Mouse (Mus musculus): Measurements from ENCODE around the gene Mc3r. TPM values are rescaled to one million over a fixed set of nuclear protein-coding genes. Genes with fewer than 3 reads are reported as not detected.

Mc3r gene
- total and polyA plus RNA-seq, 2 experiments from 2014 or later, result 0.53 to 0.86 TPM

DNA sequence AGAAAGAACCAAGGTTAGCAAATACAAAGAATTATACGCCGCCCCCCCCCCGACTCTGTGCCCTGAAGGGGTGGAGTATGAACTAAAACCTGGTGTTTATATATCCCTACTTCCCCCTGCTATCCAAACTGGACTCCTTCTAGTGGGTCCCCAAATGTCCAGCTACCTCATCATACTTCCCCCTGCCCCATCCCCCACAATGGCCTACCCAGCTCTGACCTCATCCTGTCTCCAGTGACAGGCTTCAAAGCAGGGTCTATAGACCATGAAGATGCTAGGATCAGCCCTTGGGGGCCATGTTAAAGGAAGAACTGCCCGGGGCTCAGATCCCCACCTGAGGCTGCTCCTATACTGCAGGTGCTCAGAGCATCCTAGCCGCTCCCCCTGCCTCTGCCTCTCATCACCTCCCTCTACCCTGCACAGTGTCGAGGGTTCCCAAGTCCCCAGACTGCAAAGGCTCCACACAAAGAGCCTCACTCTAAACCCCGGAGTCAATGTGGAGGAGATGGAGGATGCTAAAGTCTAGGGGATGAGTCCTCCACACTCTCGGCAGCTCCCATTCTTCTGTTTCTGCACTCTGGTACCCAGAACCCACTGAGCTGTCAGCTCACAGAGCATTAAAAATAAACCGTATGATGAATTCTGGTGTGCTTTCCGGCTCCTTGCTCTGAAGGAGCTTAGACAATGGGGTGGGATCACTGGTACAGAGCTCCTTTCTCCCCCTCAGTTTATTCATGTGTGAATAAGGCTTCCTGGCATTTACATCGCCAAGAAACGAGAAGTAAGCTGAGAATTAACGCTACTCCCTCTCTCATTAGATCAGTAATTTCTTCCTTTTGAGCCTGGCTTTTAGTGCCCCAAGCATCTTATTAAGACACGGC lies 44.5 kb downstream of the Mc3r start:
- DNase-seq, result peak; percentile 49
- peak; percentile 70 for ATAC-seq
- no peaks in the 10 kb centered on the region for H3K27me3 ChIP-seq (ENCODE audit: insufficient read depth, low read length)
- H3K4me3 ChIP-seq (ENCODE audit: low read depth, low read length), result no peak overlapping the region
- 31% methylated on average over 14 of the region's 14 CpGs for WGBS
- no peak for TF ChIP-seq CTCF (IDR thresholded peaks at IDR 0.05; ENCODE audit: low read depth)
- no peak overlapping the region for H3K4me2 ChIP-seq (ENCODE audit: low read depth)
- no peaks in the 10 kb centered on the region for H3K9me3 ChIP-seq (ENCODE audit: low read length)
- H3K9ac ChIP-seq, result peak overlapping the region; percentile 18; the same call in 1 of the 2 replicates
- peak overlapping the region; percentile 73 for H3K27ac ChIP-seq (ENCODE audit: low read depth, low read length)
- H3K36me3 ChIP-seq (ENCODE audit: insufficient read depth), result no peaks in the 10 kb centered on the region
- no peaks in the 10 kb centered on the region; the same call in 1 of the 2 replicates for H3K4me1 ChIP-seq (ENCODE audit: insufficient read depth)

DNA sequence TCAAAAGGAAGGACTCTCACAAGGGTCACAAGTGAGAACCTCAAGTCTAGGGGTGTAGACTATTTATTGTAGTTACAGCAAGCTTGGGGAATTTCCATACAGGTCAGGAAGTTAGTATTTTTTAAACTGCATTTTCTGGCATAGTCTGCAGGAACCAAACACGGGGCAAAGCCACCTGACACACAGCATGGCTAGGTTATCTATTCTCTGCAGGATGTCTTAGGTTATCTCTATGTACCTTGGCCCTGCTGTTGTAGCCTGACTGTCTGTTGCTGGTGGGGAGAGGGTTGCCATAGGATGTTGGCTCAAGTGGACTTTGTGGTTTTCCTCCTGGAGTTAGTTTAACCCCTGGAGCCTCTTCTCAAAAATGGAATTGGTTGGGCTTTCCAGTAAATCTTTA lies 49.8 kb downstream of the Mc3r start:
- no peak overlapping the region for H3K4me3 ChIP-seq (ENCODE audit: low read depth, low read length)
- no peak overlapping the region for H3K9ac ChIP-seq
- 77% methylated on average over 1 of the region's 1 CpGs for WGBS
- H3K36me3 ChIP-seq (ENCODE audit: insufficient read depth), result no peaks in the 10 kb centered on the region
- H3K4me1 ChIP-seq (ENCODE audit: insufficient read depth), result peaks cover 8% of the 10 kb centered on the region
- H3K4me2 ChIP-seq (ENCODE audit: low read depth), result no peak overlapping the region
- H3K27me3 ChIP-seq (ENCODE audit: insufficient read depth, low read length), result no peaks in the 10 kb centered on the region
- no peak overlapping the region for H3K27ac ChIP-seq (ENCODE audit: low read depth, low read length)
- no peak for TF ChIP-seq CTCF (IDR thresholded peaks at IDR 0.05; ENCODE audit: low read depth)
- H3K9me3 ChIP-seq (ENCODE audit: low read length), result no peaks in the 10 kb centered on the region
- DNase-seq (no peak), ATAC-seq (no peak)

DNA sequence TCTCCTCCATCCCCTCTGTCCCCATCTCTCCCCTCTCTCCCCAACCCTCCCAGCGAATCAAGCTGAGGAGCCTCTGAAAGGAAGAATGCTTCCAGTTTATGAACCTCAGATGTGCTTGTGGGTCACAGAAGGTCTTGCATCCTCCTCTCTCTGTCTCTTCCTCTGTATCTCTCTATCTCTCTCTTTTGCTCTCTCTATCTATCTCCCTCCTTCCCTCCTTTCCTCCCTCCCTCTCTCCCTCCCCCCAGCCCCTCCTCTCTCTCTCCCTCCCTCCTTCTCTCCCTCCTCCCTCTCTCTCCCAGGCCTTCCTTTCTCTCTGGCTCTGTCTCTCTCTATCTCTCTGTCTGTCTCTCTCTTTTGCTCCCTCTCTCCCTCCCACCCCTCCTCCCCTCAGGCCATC lies 50.2 kb downstream of the Mc3r start:
- DNase-seq, result no peak
- no peak overlapping the region for H3K4me3 ChIP-seq (ENCODE audit: low read depth, low read length)
- no peaks in the 10 kb centered on the region for H3K27me3 ChIP-seq (ENCODE audit: insufficient read depth, low read length)
- H3K9me3 ChIP-seq (ENCODE audit: low read length), result no peaks in the 10 kb centered on the region
- no peak for ATAC-seq
- H3K27ac ChIP-seq (ENCODE audit: low read depth, low read length), result no peak overlapping the region
- no peak for TF ChIP-seq CTCF (IDR thresholded peaks at IDR 0.05; ENCODE audit: low read depth)
- no peak overlapping the region for H3K4me2 ChIP-seq (ENCODE audit: low read depth)
- 36% methylated on average over 1 of the region's 1 CpGs for WGBS
- peaks cover 8% of the 10 kb centered on the region for H3K4me1 ChIP-seq (ENCODE audit: insufficient read depth)
- H3K36me3 ChIP-seq (ENCODE audit: insufficient read depth), result no peaks in the 10 kb centered on the region
- H3K9ac ChIP-seq, result no peak overlapping the region

DNA sequence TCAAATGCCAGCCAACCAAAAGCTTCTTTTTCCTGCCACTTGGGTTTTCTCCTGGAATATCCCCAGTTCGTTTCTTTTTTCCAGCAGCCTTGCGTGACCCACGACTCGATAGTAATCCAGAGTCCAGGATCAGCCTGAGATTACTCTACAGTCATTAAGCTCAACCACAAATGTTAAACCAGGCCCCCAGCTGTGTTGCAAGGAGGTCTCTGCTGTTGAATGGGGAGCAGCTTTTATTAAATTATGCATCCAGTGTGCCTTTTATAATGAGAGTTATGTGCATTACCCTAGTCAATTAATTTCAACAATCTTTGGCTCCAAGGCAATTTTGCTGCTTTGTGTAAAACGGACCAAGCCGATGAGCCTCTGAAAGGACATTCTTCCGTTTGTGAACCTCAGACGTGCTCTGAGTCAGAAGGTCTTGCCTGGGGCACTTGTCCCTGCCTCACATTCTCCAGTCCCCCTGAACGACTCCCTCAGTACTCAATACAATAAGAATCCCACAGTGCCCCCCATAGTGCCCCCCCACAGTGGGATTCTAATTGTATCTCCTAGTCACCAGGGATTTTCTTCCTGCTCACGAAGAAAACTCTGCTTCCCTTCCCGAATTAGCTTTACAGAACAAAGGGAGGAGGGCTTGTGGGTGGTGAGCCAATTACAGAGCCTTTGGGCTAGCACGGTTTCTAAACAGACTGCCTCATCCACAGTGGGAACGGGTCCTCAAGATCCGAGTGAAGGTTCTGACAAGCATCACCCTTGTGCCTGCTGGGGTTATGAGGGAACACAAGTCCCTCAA lies 51.0 kb downstream of the Mc3r start:
- Histone ChIP-seq H3K27ac (ENCODE audit: low read depth, low read length) (no peak overlapping the region), H3K36me3 (ENCODE audit: insufficient read depth) (no peaks in the 10 kb centered on the region), H3K4me3 (ENCODE audit: low read depth, low read length) (no peak overlapping the region), H3K9ac (no peak overlapping the region), H3K27me3 (ENCODE audit: insufficient read depth, low read length) (no peaks in the 10 kb centered on the region), H3K9me3 (ENCODE audit: low read length) (no peaks in the 10 kb centered on the region), H3K4me2 (ENCODE audit: low read depth) (no peak overlapping the region), H3K4me1 (ENCODE audit: insufficient read depth) (peaks cover 8% of the 10 kb centered on the region)
- peak; percentile 67 for DNase-seq
- TF ChIP-seq CTCF (IDR thresholded peaks at IDR 0.05; ENCODE audit: low read depth), result no peak
- 8% methylated on average over 14 of the region's 14 CpGs for WGBS
- ATAC-seq, result peak; percentile 78

Other genes starting within 250 kb of the Mc3r start
- 10.9 and 15.7 TPM in 2 replicates for gene Cbln4, start 205.0 kb upstream of the Mc3r start, total RNA-seq (2014; rRNA removed)
- gene Cbln4, start 205.0 kb upstream of the Mc3r start, polyA plus RNA-seq (2015; fragmentation: Nextera tagmentation; extraction: Ambion mirVana), result 11.5 and 24.0 TPM in 2 replicates
- 14.9 and 17.5 TPM in 2 replicates for gene Fam210b, start 97.1 kb downstream of the Mc3r start, total RNA-seq (2014; rRNA removed)
- 43.5 and 49.3 TPM in 2 replicates for gene Fam210b, start 97.1 kb downstream of the Mc3r start, polyA plus RNA-seq (2015; fragmentation: Nextera tagmentation; extraction: Ambion mirVana)
- 4.7 and 9.2 TPM in 2 replicates for gene Aurka, start 122.0 kb downstream of the Mc3r start, total RNA-seq (2014; rRNA removed)
- 8.8 and 10.4 TPM in 2 replicates for gene Aurka, start 122.0 kb downstream of the Mc3r start, polyA plus RNA-seq (2015; fragmentation: Nextera tagmentation; extraction: Ambion mirVana)
- 30.3 and 37.6 TPM in 2 replicates for gene Cstf1, start 122.2 kb downstream of the Mc3r start, total RNA-seq (2014; rRNA removed)
- 28.9 and 29.3 TPM in 2 replicates for gene Cstf1, start 122.2 kb downstream of the Mc3r start, polyA plus RNA-seq (2015; fragmentation: Nextera tagmentation; extraction: Ambion mirVana)
- 0.08 and 0.24 TPM in 2 replicates for gene Cass4, start 145.3 kb downstream of the Mc3r start, total RNA-seq (2014; rRNA removed)
- gene Cass4, start 145.3 kb downstream of the Mc3r start, polyA plus RNA-seq (2015; fragmentation: Nextera tagmentation; extraction: Ambion mirVana), result 0.12 and 0.13 TPM in 2 replicates
- 80.0 and 84.0 TPM in 2 replicates for gene Rtf2, start 192.1 kb downstream of the Mc3r start, total RNA-seq (2014; rRNA removed)
- gene Rtf2, start 192.1 kb downstream of the Mc3r start, polyA plus RNA-seq (2015; fragmentation: Nextera tagmentation; extraction: Ambion mirVana), result 86.1 and 99.6 TPM in 2 replicates
- not detected in 2 replicates for gene Gcnt7, start 210.1 kb downstream of the Mc3r start, total RNA-seq (2014; rRNA removed)
- 0.38 and 0.74 TPM in 2 replicates for gene Gcnt7, start 210.1 kb downstream of the Mc3r start, polyA plus RNA-seq (2015; fragmentation: Nextera tagmentation; extraction: Ambion mirVana)
- 1.1 and 2.3 TPM in 2 replicates for gene Fam209, start 224.0 kb downstream of the Mc3r start, total RNA-seq (2014; rRNA removed)
- 0.23 and 0.50 TPM in 2 replicates for gene Fam209, start 224.0 kb downstream of the Mc3r start, polyA plus RNA-seq (2015; fragmentation: Nextera tagmentation; extraction: Ambion mirVana)